In genomic region chr17:45194786-45195281, GRCm38 (mm10) we compare ENCODE assay signal across 16 mouse cellular contexts.
DNase-seq lines count a peak whose midpoint lies in the region; TF ChIP-seq lines count a peak whose summit lies in the region.
"Had no signal": no experiment of that assay in that cellular context is flagged by ENCODE, and none has a peak within 500 bp of the region (broad histone marks: within the 10 kb centered on the region; RNA-seq: fewer than 3 reads in every experiment).

No protein-coding gene starts in this region.

- H3K79me2 ChIP-seq in heart, adult 2 months (replicated peaks; ENCODE audit: control insufficient read depth, insufficient read depth, low read length), result no peaks in the 10 kb centered on the region

- H3K27me3 ChIP-seq in heart, embryonic 10.5 days (ENCODE audit: insufficient read depth, poor library complexity, severe bottlenecking), result no peaks in the 10 kb centered on the region
- H3K27me3 ChIP-seq in heart, adult 2 months (ENCODE audit: control insufficient read depth, insufficient read depth, low read length), result no peaks in the 10 kb centered on the region
- H3K27me3 ChIP-seq: heart, embryonic 12.5 days; lung, embryonic 15.5 days; neural tube, embryonic 12.5 days had no signal

- TF ChIP-seq EP300 in heart, adult 2 months (IDR thresholded peaks at IDR 0.05; ENCODE audit: insufficient read depth, low read depth, low read length), result no peak

- H3K4me3 ChIP-seq in heart, embryonic 10.5 days, result no peak overlapping the region
- no peak overlapping the region for H3K4me3 ChIP-seq in heart, adult 2 months
- H3K4me3 ChIP-seq: heart, embryonic 12.5 days; left cerebral cortex, adult 2 months; lung, embryonic 15.5 days; neural tube, embryonic 12.5 days had no signal

- 41% methylated on average over 13 of the region's 13 CpGs for WGBS in heart, embryonic 10.5 days
- WGBS in heart, adult 2 months, result 58% methylated on average over 13 of the region's 13 CpGs

- no peaks in the 10 kb centered on the region for H3K36me3 ChIP-seq in heart, embryonic 10.5 days
- H3K36me3 ChIP-seq in heart, adult 2 months (ENCODE audit: control insufficient read depth, insufficient read depth, low read length), result no peaks in the 10 kb centered on the region
- H3K36me3 ChIP-seq: heart, embryonic 12.5 days; lung, embryonic 15.5 days; neural tube, embryonic 12.5 days had no signal

- H3K9me3 ChIP-seq in heart, embryonic 10.5 days, result no peaks in the 10 kb centered on the region
- H3K9me3 ChIP-seq: lung, embryonic 15.5 days; neural tube, embryonic 12.5 days had no signal

- no peak for TF ChIP-seq POLR2A in heart, adult 2 months (IDR thresholded peaks at IDR 0.05; ENCODE audit: insufficient read depth, low read depth, low read length)

- no peak for TF ChIP-seq CTCF in heart, adult 2 months (IDR thresholded peaks at IDR 0.05)

- DNase-seq in heart, embryonic 10.5 days (ENCODE audit: low spot score), result no peak
- DNase-seq in heart, adult 2 months, result no peak
- peak; percentile 14 for DNase-seq in lung, postnatal 10 days
- DNase-seq in lung, adult 18-20 months, result no peak
- DNase-seq in kidney, postnatal 10 days, result peak; percentile 25
- no peak for DNase-seq in adrenal gland, postnatal 36 days
- DNase-seq in testis, postnatal 14 days (ENCODE audit: low spot score), result no peak
- DNase-seq in thymus, postnatal 14 days, result no peak
- DNase-seq: gastrocnemius, postnatal 25 days; heart, postnatal 4 days; liver; thymus, postnatal 36 days had no signal

- peaks cover 9% of the 10 kb centered on the region for H3K4me1 ChIP-seq in heart, embryonic 10.5 days
- H3K4me1 ChIP-seq in heart, adult 2 months (ENCODE audit: control insufficient read depth, insufficient read depth, low read length), result no peaks in the 10 kb centered on the region
- H3K4me1 ChIP-seq: neural tube, embryonic 12.5 days had no signal

- peak overlapping the region; percentile 44; the same call in 1 of the 2 replicates for H3K27ac ChIP-seq in heart, embryonic 10.5 days
- H3K27ac ChIP-seq in heart, adult 2 months, result no peak overlapping the region
- H3K27ac ChIP-seq: left cerebral cortex, adult 2 months; lung, embryonic 15.5 days; neural tube, embryonic 12.5 days had no signal

- no peak overlapping the region for H3K9ac ChIP-seq in heart, adult 2 months (ENCODE audit: low read depth, low read length)
- H3K9ac ChIP-seq: heart, embryonic 12.5 days; lung, embryonic 15.5 days; neural tube, embryonic 12.5 days had no signal

- intact Hi-C loops in heart, adult 2 months (cut with DNase I), result no loop called here

Comparison
In these comparisons a context has a peak if more than half of its experiments do, and no peak if none do; other contexts are left out.
1. DNase-seq: peak in lung, postnatal 10 days (single experiment) and kidney, postnatal 10 days (single experiment); none in heart, embryonic 10.5 days (single experiment), heart, adult 2 months (0 of 2), lung, adult 18-20 months (0 of 2), adrenal gland, postnatal 36 days (0 of 2), testis, postnatal 14 days (single experiment) and thymus, postnatal 14 days (single experiment).